Mouse (Mus musculus) CH12.LX (cell line): ENCODE data around the gene Col16a1. TPM values are rescaled to one million over a fixed set of nuclear protein-coding genes. Genes with fewer than 3 reads are reported as not detected.

Experiments
- DNase-seq: peaks from one replicate; pipeline ENCODE4 v3.0.0-alpha.2; 2013; ENCODE audit errors: extremely low read depth
- H3K27ac ChIP-seq: 2 replicates; pipeline ENCODE4 v1.5.1; 2012; ENCODE audit warnings: low read depth, mild to moderate bottlenecking, control low read depth, moderate library complexity; ENCODE audit not compliant: insufficient read depth
- H3K27me3 ChIP-seq: replicated peaks from 2 replicates; pipeline ENCODE3; 2012; ENCODE audit warnings: inconsistent platforms
- H3K36me3 ChIP-seq, 2 experiments: replicated peaks in 1 of 2; 2 replicates each; pipeline versions ENCODE3 to v1.6.1; 2012; ENCODE audit warnings: inconsistent platforms in 1 of 2, low read length in 1 of 2, mild to moderate bottlenecking in 1 of 2, mixed read lengths in 1 of 2, moderate library complexity in 1 of 2; ENCODE audit not compliant: control insufficient read depth in 1 of 2, insufficient read depth in 1 of 2
- H3K4me1 ChIP-seq, 2 experiments: 2 replicates each; pipeline ENCODE4 v1.6.1; 2012; ENCODE audit warnings: inconsistent platforms in 1 of 2, moderate library complexity in 1 of 2; ENCODE audit not compliant: insufficient read depth in 2 of 2, control insufficient read depth in 1 of 2
- H3K4me2 ChIP-seq: 2 replicates; pipeline ENCODE4 v1.6.1; 2012; ENCODE audit warnings: low read depth, mild to moderate bottlenecking, control low read depth; ENCODE audit not compliant: poor library complexity, insufficient read depth, severe bottlenecking
- H3K4me3 ChIP-seq, 3 experiments: fragments of 150-350 bp in 1 of 3; sonication (generic) in 1 of 3; replicated peaks in 1 of 3; 2 replicates each; pipeline versions ENCODE3 to v1.5.1; 2011 to 2012; ENCODE audit warnings: low read depth in 2 of 3, low read length in 2 of 3, mild to moderate bottlenecking in 2 of 3, moderate library complexity in 2 of 3, control low read depth in 1 of 3, improper control_type of control experiment in 1 of 3, inconsistent platforms in 1 of 3, mixed read lengths in 1 of 3; ENCODE audit not compliant: poor library complexity in 1 of 3
- H3K79me2 ChIP-seq: replicated peaks from 2 replicates; pipeline ENCODE4 v1.6.1; 2012; ENCODE audit warnings: mild to moderate bottlenecking, moderate library complexity; ENCODE audit not compliant: control insufficient read depth, poor library complexity, insufficient read depth, severe bottlenecking; ENCODE audit errors: extremely low read depth
- H3K9ac ChIP-seq: 2 replicates; pipeline ENCODE4 v1.6.1; 2012; ENCODE audit warnings: low read depth, mild to moderate bottlenecking, control low read depth, moderate library complexity; ENCODE audit not compliant: insufficient read depth
- H3K9me3 ChIP-seq: replicated peaks from 2 replicates; pipeline ENCODE3; 2012; ENCODE audit warnings: low read length, inconsistent platforms, mixed read lengths
- BHLHE40 ChIP-seq: IDR thresholded peaks from 2 replicates; pipeline ENCODE4 v1.6.1; 2011; ENCODE audit warnings: mild to moderate bottlenecking, low read depth, low read length, improper control_type of control experiment
- CHD1 ChIP-seq: IDR thresholded peaks from 2 replicates; pipeline ENCODE4 v1.6.1; 2012; ENCODE audit warnings: low read depth, low read length, improper control_type of control experiment, inconsistent platforms
- E2F4 ChIP-seq: IDR thresholded peaks from 2 replicates; pipeline ENCODE4 v1.6.1; 2011; ENCODE audit warnings: low read depth, low read length, improper control_type of control experiment; ENCODE audit not compliant: insufficient replicate concordance
- ELF1 ChIP-seq: IDR thresholded peaks from 2 replicates; pipeline ENCODE4 v1.6.1; 2014; ENCODE audit warnings: low read depth, mild to moderate bottlenecking, inconsistent platforms, low read length, improper control_type of control experiment
- IRF4 ChIP-seq: IDR thresholded peaks from 2 replicates; pipeline ENCODE4 v1.6.1; 2014; ENCODE audit warnings: low read depth, mild to moderate bottlenecking, inconsistent platforms, low read length, improper control_type of control experiment
- JUND ChIP-seq: conservative IDR thresholded peaks from 2 replicates; pipeline ENCODE4 v1.6.1; 2011; ENCODE audit warnings: low read depth, low read length, improper control_type of control experiment
- KAT2A ChIP-seq: IDR thresholded peaks from 2 replicates; pipeline ENCODE4 v1.6.1; 2012; ENCODE audit warnings: low read length, improper control_type of control experiment, inconsistent platforms; ENCODE audit not compliant: insufficient replicate concordance
- NELFE ChIP-seq: IDR thresholded peaks from 2 replicates; pipeline ENCODE4 v1.6.1; 2011; ENCODE audit warnings: low read depth, low read length, improper control_type of control experiment
- NRF1 ChIP-seq: IDR thresholded peaks from 2 replicates; pipeline ENCODE4 v1.6.1; 2014; ENCODE audit warnings: low read depth, mild to moderate bottlenecking, inconsistent platforms, low read length, improper control_type of control experiment, moderate library complexity
- PAX5 ChIP-seq: IDR thresholded peaks from 2 replicates; pipeline ENCODE4 v1.6.1; 2012; ENCODE audit warnings: low read length, inconsistent platforms, mixed read lengths
- SMC3 ChIP-seq: IDR thresholded peaks from 2 replicates; pipeline ENCODE4 v1.6.1; 2011; ENCODE audit warnings: low read depth, low read length, improper control_type of control experiment
- TBP ChIP-seq: conservative IDR thresholded peaks from 2 replicates; pipeline ENCODE4 v1.6.1; 2011; ENCODE audit warnings: low read depth, low read length, improper control_type of control experiment
- TCF12 ChIP-seq: IDR thresholded peaks from 2 replicates; pipeline ENCODE4 v1.6.1; 2014; ENCODE audit warnings: low read depth, mild to moderate bottlenecking, inconsistent platforms, low read length, improper control_type of control experiment
- USF2 ChIP-seq: conservative IDR thresholded peaks from 2 replicates; pipeline ENCODE4 v1.6.1; 2011; ENCODE audit warnings: low read depth, low read length, improper control_type of control experiment
- ZC3H11A ChIP-seq: IDR thresholded peaks from 2 replicates; pipeline ENCODE4 v1.6.1; 2012; ENCODE audit warnings: low read depth, mild to moderate bottlenecking, inconsistent platforms, low read length, improper control_type of control experiment
- ZMIZ1 ChIP-seq: IDR thresholded peaks from 2 replicates; pipeline ENCODE4 v1.6.1; 2012; ENCODE audit warnings: low read depth, mild to moderate bottlenecking, inconsistent platforms, low read length, improper control_type of control experiment
- dilution Hi-C: fragments of 300-500 bp; cut with MboI; formaldehyde crosslinking; loops from 2 replicates; pipeline ENCODE4 v1.14.3; 2020; ENCODE audit warnings: low sequenced_read_pairs; ENCODE audit not compliant: extremely low pct_unique_long_range_greater_than_20kb, extremely low pct_ligation_motif_present
- in situ Hi-C: fragments of 300-500 bp; cut with MboI; formaldehyde crosslinking; loops from 3 replicates; pipeline ENCODE4 v1.14.3; 2019; ENCODE audit warnings: low sequenced_read_pairs, low pct_ligation_motif_present, low pct_unique_long_range_greater_than_20kb, mixed read lengths
- polyA plus RNA-seq: library from polyadenylated mRNA; unstranded; fragments of >175 nt; gene quantifications from 2 replicates; pipeline ENCODE4 v1.2.1, GENCODE M21; 2012; ENCODE audit warnings: low read depth; ENCODE audit not compliant: insufficient read length
- total RNA-seq, 2 experiments: library from RNA; depleted of rRNA; stranded (reverse); fragments of 300-350 nt in 1 of 2; fragments of >200 nt in 1 of 2; gene quantifications; 2 replicates each; pipeline ENCODE4 v1.2.3; 2012 to 2014

Gene Col16a1
- total and polyA plus RNA-seq, 3 experiments: not detected

GRCm38 (mm10) chr4:130130082-130130481, 82.4 kb downstream of the Col16a1 start:
- dilution Hi-C loops (no loop called here), in situ Hi-C loops (no loop called here)
- DNase-seq: no peak
- H3K4me2 ChIP-seq: no peak overlapping the region
- peaks cover 25 to 35% of the 10 kb centered on the region in 2 experiments for H3K36me3 ChIP-seq
- H3K27ac ChIP-seq: no peak overlapping the region
- H3K27me3 ChIP-seq: peaks cover 38% of the 10 kb centered on the region
- no peak overlapping the region for H3K9ac ChIP-seq
- no peak for TF ChIP-seq PAX5
- TF ChIP-seq JUND: no peak
- TF ChIP-seq BHLHE40: no peak
- no peak for TF ChIP-seq USF2
- TF ChIP-seq CHD1: no peak
- TF ChIP-seq E2F4: no peak
- no peak for TF ChIP-seq ZMIZ1
- no peak for TF ChIP-seq SMC3
- no peak for TF ChIP-seq NELFE
- no peak for TF ChIP-seq IRF4
- TF ChIP-seq NRF1: no peak
- no peaks in the 10 kb centered on the region for H3K9me3 ChIP-seq
- no peaks in the 10 kb centered on the region for H3K4me1 ChIP-seq
- no peak overlapping the region for H3K4me3 ChIP-seq
- H3K79me2 ChIP-seq: no peaks in the 10 kb centered on the region

GRCm38 (mm10) chr4:130130641-130131350, 83.2 kb downstream of the Col16a1 start:
- Histone ChIP-seq H3K4me1 (no peaks in the 10 kb centered on the region), H3K36me3 (peaks cover 18 to 28% of the 10 kb centered on the region in 2 experiments), H3K9me3 (no peaks in the 10 kb centered on the region), H3K79me2 (no peaks in the 10 kb centered on the region), H3K9ac (no peak overlapping the region), H3K27ac (no peak overlapping the region), H3K27me3 (peaks cover 45% of the 10 kb centered on the region), H3K4me2 (no peak overlapping the region), H3K4me3 (no peak overlapping the region)
- no peak for DNase-seq
- TF ChIP-seq ELF1 (no peak), JUND (no peak), TCF12 (no peak), E2F4 (no peak), KAT2A (no peak), ZC3H11A (no peak), NRF1 (no peak), SMC3 (no peak), TBP (no peak)
- dilution Hi-C loops: no loop called here
- in situ Hi-C loops: no loop called here
